Mouse (Mus musculus) lung, embryonic 14.5 days (tissue): ENCODE measurements around the gene Acta2. TPM values are rescaled to one million over a fixed set of nuclear protein-coding genes. Genes with fewer than 3 reads are reported as not detected.

ENCODE experiments used
- ATAC-seq: fragments of 200-750 bp; cut with Nextera tagmentation; 2 replicates; pipeline ENCODE4 v1.8.0; 2017; ENCODE audit warnings: mild to moderate bottlenecking, moderate TSS enrichment, moderate library complexity; ENCODE audit not compliant: insufficient read depth
- DNase-seq: peaks from one replicate; pipeline ENCODE4 v3.0.0-alpha.2; 2015
- H3K27ac ChIP-seq: fragments of 300-500 bp; sonication (generic); 2 replicates; pipeline ENCODE4 v1.5.1; 2014; ENCODE audit warnings: low read depth, mild to moderate bottlenecking, moderate library complexity
- H3K27me3 ChIP-seq: fragments of 300-500 bp; sonication (generic); 2 replicates; pipeline ENCODE4 v1.6.1; 2014; ENCODE audit warnings: low read length, control low read depth; ENCODE audit not compliant: insufficient read depth
- H3K36me3 ChIP-seq: fragments of 300-500 bp; sonication (generic); 2 replicates; pipeline ENCODE4 v1.6.1; 2014; ENCODE audit warnings: control low read depth; ENCODE audit not compliant: insufficient read depth
- H3K4me1 ChIP-seq: fragments of 300-500 bp; sonication (generic); 2 replicates; pipeline ENCODE4 v1.6.1; 2014; ENCODE audit warnings: antibody characterized with exemption, control low read depth; ENCODE audit not compliant: insufficient read depth
- H3K4me2 ChIP-seq: fragments of 300-500 bp; sonication (generic); 2 replicates; pipeline ENCODE4 v1.6.1; 2014; ENCODE audit warnings: mild to moderate bottlenecking
- H3K4me3 ChIP-seq: fragments of 300-500 bp; sonication (generic); 2 replicates; pipeline ENCODE4 v1.5.1; 2014; ENCODE audit warnings: low read depth, low read length
- H3K9ac ChIP-seq: fragments of 300-500 bp; sonication (generic); 2 replicates; pipeline ENCODE4 v1.6.1; 2014
- H3K9me3 ChIP-seq: fragments of 300-500 bp; sonication (generic); 2 replicates; pipeline ENCODE4 v1.6.1; 2016; ENCODE audit warnings: low read depth, low read length, control low read depth
- CTCF ChIP-seq: IDR thresholded peaks from 2 replicates; pipeline ENCODE4 v1.5.1; 2016; ENCODE audit warnings: antibody characterized with exemption, low read depth
- WGBS: fragments of 180-500 bp; shearing (Covaris S2); extraction: QIAGEN DNeasy Blood & Tissue Kit; methylation state at CpG from one replicate; pipeline ENCODE4 v1.1.7; 2014; 5-methylcytosine and 5-hydroxymethylcytosine counted together
- polyA plus RNA-seq: library from polyadenylated mRNA; unstranded; fragments of >200 nt; fragmentation: Nextera tagmentation; extraction: Ambion mirVana; gene quantifications from 2 replicates; pipeline ENCODE4 v1.2.1, GENCODE M21; 2014

Acta2 gene
- polyA plus RNA-seq, 1 experiment from 2014 or later = 854 TPM

- Histone ChIP-seq H3K27ac (no peak overlapping the region), H3K36me3 (peaks cover 31% of the 10 kb centered on the region), H3K4me2 (no peak overlapping the region), H3K9me3 (no peaks in the 10 kb centered on the region), H3K4me1 (no peaks in the 10 kb centered on the region), H3K4me3 (no peak overlapping the region), H3K27me3 (no peaks in the 10 kb centered on the region), H3K9ac (no peak overlapping the region)
- WGBS = 62% methylated on average over 15 of the region's 15 CpGs
- ATAC-seq (no peak), DNase-seq (peak; percentile 76)
- TF ChIP-seq CTCF = peak; percentile 71
Observed at GRCm38 (mm10) chr19:34241247-34241915, 14.0 kb downstream of the Acta2 start.

GRCm38 (mm10) chr19:34240273-34241039 lies 14.9 kb downstream of the Acta2 start:
- Histone ChIP-seq H3K27ac (no peak overlapping the region), H3K4me1 (no peaks in the 10 kb centered on the region), H3K9me3 (no peaks in the 10 kb centered on the region), H3K4me2 (no peak overlapping the region), H3K9ac (no peak overlapping the region), H3K27me3 (no peaks in the 10 kb centered on the region), H3K36me3 (peaks cover 24% of the 10 kb centered on the region), H3K4me3 (no peak overlapping the region)
- no peak for ATAC-seq
- no peak for TF ChIP-seq CTCF
- no peak for DNase-seq
- WGBS = 67% methylated on average over 5 of the region's 5 CpGs

GRCm38 (mm10) chr19:34237746-34238145 lies 17.6 kb downstream of the Acta2 start:
- Histone ChIP-seq H3K27ac (no peak overlapping the region), H3K36me3 (peaks cover 17% of the 10 kb centered on the region; the same call in 1 of the 2 replicates), H3K4me1 (peaks cover 5% of the 10 kb centered on the region; the same call in 1 of the 2 replicates), H3K4me2 (no peak overlapping the region), H3K4me3 (no peak overlapping the region), H3K9ac (no peak overlapping the region), H3K27me3 (no peaks in the 10 kb centered on the region), H3K9me3 (no peaks in the 10 kb centered on the region)
- DNase-seq (no peak), ATAC-seq (no peak)
- WGBS = 97% methylated on average over 2 of the region's 2 CpGs
- TF ChIP-seq CTCF = no peak

GRCm38 (mm10) chr19:34236049-34236448 lies 19.3 kb downstream of the Acta2 start:
- Histone ChIP-seq H3K27ac (no peak overlapping the region), H3K9me3 (no peaks in the 10 kb centered on the region), H3K4me2 (no peak overlapping the region), H3K4me1 (peaks cover 5% of the 10 kb centered on the region; the same call in 1 of the 2 replicates), H3K9ac (no peak overlapping the region), H3K4me3 (no peak overlapping the region), H3K36me3 (0 out of 2 replicates have a peak, but pooled peaks cover 9% of the 10 kb centered on the region), H3K27me3 (no peaks in the 10 kb centered on the region)
- TF ChIP-seq CTCF = no peak
- peak; percentile 61 for DNase-seq
- ATAC-seq = peak; percentile 44
- 56% methylated on average over 3 of the region's 3 CpGs for WGBS

- H3K27ac ChIP-seq = no peak overlapping the region
- ATAC-seq = peak; percentile 82
Observed at GRCm38 (mm10) chr19:34233944-34234343, 21.4 kb downstream of the Acta2 start.

GRCm38 (mm10) chr19:34232326-34232725 lies 23.1 kb downstream of the Acta2 start:
- no peak overlapping the region for H3K27ac ChIP-seq
- ATAC-seq (no peak), DNase-seq (no peak)
- no peak overlapping the region for H3K9ac ChIP-seq
- TF ChIP-seq CTCF = no peak
- no peak overlapping the region for H3K4me3 ChIP-seq
- H3K36me3 ChIP-seq = 0 out of 2 replicates have a peak, but pooled peaks cover 5% of the 10 kb centered on the region
- no peaks in the 10 kb centered on the region for H3K9me3 ChIP-seq
- 65% methylated on average over 5 of the region's 5 CpGs for WGBS
- no peaks in the 10 kb centered on the region for H3K27me3 ChIP-seq
- peaks cover 5% of the 10 kb centered on the region; the same call in 1 of the 2 replicates for H3K4me1 ChIP-seq
- H3K4me2 ChIP-seq = no peak overlapping the region

More at GRCm38 (mm10) chr19:34233944-34234343, 21.4 kb downstream of the Acta2 start:
- H3K9ac ChIP-seq = no peak overlapping the region
- H3K27me3 ChIP-seq = no peaks in the 10 kb centered on the region
- TF ChIP-seq CTCF = no peak
- H3K4me1 ChIP-seq = peaks cover 5% of the 10 kb centered on the region; the same call in 1 of the 2 replicates
- peak; percentile 90 for DNase-seq
- no peak overlapping the region for H3K4me3 ChIP-seq
- 0 out of 2 replicates have a peak, but pooled peaks cover 9% of the 10 kb centered on the region for H3K36me3 ChIP-seq
- H3K9me3 ChIP-seq = no peaks in the 10 kb centered on the region
- no peak overlapping the region for H3K4me2 ChIP-seq
- WGBS = 56% methylated on average over 14 of the region's 14 CpGs

- H3K4me2 ChIP-seq = no peak overlapping the region
- no peak overlapping the region for H3K9ac ChIP-seq
- no peak for ATAC-seq
- no peak overlapping the region for H3K27ac ChIP-seq
- WGBS = 70% methylated on average over 7 of the region's 7 CpGs
- TF ChIP-seq CTCF = no peak
- H3K36me3 ChIP-seq = 0 out of 2 replicates have a peak, but pooled peaks cover 5% of the 10 kb centered on the region
- H3K9me3 ChIP-seq = no peaks in the 10 kb centered on the region
- H3K4me3 ChIP-seq = no peak overlapping the region
- no peaks in the 10 kb centered on the region for H3K27me3 ChIP-seq
- peaks cover 5% of the 10 kb centered on the region; the same call in 1 of the 2 replicates for H3K4me1 ChIP-seq
- no peak for DNase-seq
Observed at GRCm38 (mm10) chr19:34231596-34231995, 23.8 kb downstream of the Acta2 start.
